Mouse (Mus musculus) skeletal muscle tissue, adult 2 months (tissue): ENCODE data around the gene Ercc8.

Source experiments
- DNase-seq: peaks from one replicate; pipeline ENCODE4 v3.0.0-alpha.2; 2012; ENCODE audit warnings: low read depth, low spot score

Ercc8 gene

DNA sequence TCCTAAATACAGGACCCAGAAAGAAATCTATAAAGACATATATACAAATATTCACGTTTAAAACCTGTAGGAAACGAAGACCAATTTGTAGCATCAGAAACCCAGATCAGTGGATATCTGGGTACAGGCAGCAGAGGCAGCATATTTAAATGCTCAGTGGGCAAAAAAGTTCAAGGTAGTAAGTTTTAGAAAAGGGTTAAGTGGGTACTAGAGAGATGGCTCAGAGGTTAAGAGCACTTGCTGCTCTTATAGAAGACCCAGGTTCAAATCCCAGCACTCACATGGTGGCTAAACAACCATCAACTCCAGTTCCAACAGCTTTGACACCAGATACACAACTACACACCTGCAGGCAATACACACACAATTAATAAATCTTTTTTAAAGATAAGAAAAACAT lies 1.4 kb upstream of the Ercc8 start:
- no peak for DNase-seq

DNA sequence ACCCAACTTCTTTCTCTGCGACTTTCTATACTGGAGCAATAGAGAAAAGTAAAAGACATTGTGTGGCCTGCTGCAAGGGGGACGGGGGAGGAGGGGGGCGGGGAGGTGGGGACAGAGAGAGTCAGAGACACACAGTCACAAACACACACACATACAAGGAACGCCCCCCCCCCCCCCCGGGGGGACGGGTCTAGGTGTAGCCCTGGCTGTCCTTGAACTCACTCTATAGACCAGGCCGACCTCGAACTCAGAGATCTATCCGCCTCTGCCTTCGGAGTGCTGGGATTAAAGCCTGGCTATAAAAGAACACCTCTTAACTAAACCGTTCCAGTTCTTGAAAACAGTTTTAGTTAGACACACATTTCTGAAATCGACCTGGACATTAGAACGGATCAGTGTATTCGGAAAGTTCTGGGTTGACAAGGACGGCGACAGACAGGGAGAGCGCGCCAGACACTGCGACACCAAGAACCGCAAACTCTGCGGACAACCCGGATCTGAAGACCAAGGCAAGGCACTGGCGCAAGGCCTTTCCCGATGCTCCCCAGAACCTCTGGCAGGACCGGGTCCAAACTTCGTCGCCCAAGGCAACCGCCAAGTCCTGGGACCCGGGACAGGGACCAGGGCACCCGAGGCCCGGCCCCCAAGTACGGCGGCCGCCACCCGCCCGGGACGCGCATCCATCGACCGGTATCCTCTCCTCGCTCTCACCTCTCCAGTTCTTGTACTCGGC lies 633 bp upstream of the Ercc8 start:
- DNase-seq = peak; percentile 5

DNA sequence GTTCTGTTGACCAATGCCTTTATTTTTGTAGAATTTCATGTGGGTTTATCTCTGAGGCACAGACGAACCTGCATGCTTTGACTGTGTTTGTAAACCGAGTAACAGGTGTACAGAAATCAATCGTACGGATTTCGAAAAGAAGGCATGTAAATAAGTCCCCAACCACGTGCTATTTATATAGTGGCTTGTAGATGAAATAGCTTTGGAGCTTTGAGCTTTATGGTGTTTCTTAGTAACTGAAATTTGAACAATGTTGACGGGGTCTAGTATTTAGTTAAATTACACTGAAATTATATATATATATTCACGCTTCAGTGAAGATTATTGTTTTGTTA lies 677 bp downstream of the Ercc8 start:
- DNase-seq = no peak

- no peak for DNase-seq
Observed at GRCm38 (mm10) chr13:108159963-108160362, 1.4 kb downstream of the Ercc8 start.

- DNase-seq = no peak
Observed at GRCm38 (mm10) chr13:108163912-108164311, 5.4 kb downstream of the Ercc8 start.

DNA sequence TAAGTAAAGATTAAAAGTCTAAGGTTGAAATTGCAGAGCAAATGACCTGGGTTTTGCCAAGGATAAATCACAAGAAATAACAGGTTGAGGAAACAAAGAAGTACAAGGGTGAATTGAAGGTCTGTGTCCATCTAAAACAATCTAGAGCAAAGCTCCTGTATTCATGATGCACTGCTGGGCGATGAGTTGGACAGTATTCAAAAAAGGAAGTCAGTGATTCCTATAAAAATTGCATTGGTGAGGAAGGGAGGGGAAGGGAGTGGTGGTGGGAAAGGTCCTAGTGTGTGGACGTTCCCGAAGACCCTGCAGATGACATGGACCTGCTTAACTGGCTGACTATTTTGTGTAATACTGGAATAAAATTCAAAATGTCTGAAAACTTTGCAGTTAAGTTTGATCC lies 6.1 kb downstream of the Ercc8 start:
- DNase-seq = no peak

GRCm38 (mm10) chr13:108170002-108170401 lies 11.5 kb downstream of the Ercc8 start:
- DNase-seq = no peak

- no peak for DNase-seq
Observed at GRCm38 (mm10) chr13:108170511-108170910, 12.0 kb downstream of the Ercc8 start.

GRCm38 (mm10) chr13:108179618-108180017 lies 21.1 kb downstream of the Ercc8 start:
- DNase-seq = no peak

DNA sequence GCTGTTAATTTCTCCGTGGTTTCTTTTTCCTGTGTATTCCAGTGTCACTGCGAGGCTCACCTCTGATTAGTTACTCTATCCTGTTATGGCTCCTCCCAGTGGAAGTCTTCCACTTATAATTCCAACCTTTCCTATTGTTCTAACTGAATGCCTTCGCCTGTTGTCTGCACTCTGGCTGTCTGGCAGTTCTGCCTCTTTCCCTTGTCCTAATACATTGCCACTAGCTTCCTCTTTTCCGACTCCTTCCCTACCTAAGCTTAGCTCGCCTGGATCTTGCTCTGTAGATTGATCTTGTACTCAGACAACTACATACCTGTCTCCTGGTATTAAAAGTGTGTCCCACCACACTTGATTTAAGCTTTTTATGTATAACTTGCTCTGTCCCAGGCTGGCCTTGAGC lies 22.3 kb downstream of the Ercc8 start:
- DNase-seq = no peak

DNA sequence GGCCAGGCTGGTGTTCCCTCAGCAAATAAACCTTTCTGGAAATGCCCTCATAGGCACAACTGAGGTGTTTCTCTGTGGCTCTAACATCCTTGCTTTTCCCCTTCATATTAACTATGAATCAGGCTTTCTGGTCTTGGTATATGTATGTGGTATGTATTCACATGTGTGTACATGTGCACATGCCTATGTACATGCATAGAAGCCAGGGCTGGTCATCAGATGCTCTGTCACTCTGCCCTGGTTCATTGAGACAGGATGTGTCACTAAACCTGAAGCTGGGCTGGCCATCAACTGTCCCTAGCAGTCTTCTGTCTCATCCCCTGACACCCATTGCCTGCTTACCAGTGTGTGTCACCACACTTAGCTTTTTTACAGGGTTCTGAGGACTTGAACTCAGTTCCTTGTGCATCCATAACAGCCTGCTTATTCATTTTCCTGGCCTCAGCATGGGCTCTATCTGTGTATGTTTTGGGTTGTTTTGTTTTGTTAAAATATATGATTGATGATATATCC lies 26.3 kb downstream of the Ercc8 start:
- no peak for DNase-seq

DNA sequence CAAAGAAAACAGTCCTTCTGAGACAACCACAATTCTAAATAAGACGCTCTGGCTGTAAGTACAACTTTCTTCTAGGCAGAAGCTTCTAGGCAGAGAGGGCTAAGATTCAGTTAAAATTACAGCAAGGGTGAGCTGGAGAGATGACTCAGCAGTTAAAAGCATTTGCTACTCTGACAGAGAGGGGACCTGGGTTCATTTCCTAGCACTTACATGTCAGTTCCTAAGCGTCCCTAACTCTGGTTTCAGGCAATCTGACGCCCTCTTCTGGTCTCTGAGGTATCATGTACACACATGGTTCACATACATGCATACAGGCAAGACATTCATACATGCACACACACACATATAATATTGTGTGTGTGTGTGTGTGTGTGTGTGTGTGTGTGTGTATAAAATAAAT lies 27.0 kb downstream of the Ercc8 start:
- no peak for DNase-seq

GRCm38 (mm10) chr13:108187994-108188393 lies 29.5 kb downstream of the Ercc8 start:
- no peak for DNase-seq

DNA sequence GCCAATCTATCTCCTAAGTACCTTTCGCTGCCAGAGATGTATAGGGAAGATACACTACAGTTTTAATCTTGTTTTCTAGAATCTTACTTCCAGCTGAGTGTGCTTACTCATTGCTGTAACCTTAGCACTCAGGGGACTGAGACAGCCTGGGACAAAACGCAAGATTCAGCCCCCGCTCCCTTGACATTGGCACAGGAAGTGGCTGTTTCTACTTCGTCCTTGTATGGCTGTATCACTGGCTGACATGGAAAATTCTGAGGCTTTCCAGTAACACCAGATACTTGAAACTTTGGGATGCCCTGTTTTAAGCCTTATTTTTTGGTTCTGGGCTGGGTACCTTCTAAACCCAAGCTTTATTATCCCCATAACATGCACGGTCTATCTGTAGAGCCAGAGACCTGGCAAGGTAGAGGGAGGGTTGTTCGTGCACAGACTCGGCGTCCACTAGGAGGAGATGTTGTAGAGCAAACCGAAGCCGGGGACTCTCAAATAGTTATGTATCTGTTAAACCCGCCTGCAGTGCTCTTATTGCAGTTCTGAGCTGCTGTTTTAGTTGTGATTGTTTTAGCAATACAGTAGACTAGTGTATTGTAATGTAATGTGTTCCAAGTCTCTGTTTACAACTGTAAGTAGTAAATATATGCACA lies 32.7 kb downstream of the Ercc8 start:
- peak; percentile 10 for DNase-seq

- DNase-seq = no peak
Observed at GRCm38 (mm10) chr13:108195474-108195873, 36.9 kb downstream of the Ercc8 start.

DNA sequence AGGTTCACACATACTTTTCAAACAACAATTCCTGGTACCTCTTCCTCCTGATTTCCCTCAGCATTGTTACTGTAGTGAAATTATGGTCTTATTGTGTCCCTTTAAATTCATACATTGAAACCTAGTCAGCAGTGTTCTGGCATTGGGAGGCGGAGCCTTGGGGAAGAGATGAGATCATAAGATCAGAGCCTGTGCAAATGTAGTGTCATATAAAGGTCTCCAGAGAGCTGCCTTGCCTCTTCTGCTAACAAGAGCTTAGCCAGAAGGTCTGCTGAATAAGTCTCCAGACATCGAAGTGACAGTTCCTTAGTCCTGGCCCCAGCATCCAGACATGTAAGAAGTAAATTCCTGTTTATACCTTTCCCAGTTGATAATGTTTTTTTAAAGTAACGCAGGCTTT lies 46.3 kb downstream of the Ercc8 start:
- no peak for DNase-seq

DNA sequence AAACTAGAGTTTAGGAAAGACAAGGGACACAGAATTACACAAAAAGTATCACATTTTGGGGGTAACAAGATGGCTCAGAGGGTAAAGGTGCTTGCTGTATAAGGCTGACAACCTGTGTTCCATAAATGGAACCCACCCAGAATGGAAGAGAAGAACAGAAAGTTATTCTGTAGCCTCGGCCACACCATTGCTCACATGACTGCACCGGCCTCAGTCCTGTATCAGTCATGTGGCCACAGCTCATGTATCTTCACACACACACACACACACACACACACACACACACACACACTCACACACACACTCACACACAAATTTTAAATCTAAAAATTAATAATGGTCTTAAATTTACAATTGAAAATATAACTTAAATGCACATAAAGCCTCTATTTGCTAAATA lies 48.9 kb downstream of the Ercc8 start:
- DNase-seq = no peak

- no peak for DNase-seq
Observed at GRCm38 (mm10) chr13:108208090-108208489, 49.6 kb downstream of the Ercc8 start.

DNA sequence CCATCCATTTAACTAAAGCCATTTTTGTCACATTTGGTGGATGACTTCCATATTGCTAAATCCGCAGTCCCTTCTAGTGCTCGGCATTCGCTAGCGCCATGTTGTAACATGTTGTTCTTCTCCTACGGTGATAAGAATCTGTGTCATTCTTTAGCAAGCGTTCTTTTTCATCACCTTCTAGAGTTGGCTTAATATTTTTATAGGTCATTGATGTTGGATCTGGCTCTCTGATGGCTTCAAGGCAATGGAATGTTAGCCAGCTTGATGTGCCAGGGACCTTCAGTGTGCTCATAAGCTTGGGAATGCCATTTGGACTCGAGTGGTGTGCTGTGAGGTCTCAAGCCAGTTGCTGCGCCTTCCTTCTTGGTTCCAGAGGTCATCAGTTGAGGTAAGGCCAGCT lies 52.4 kb downstream of the Ercc8 start:
- DNase-seq = no peak

DNA sequence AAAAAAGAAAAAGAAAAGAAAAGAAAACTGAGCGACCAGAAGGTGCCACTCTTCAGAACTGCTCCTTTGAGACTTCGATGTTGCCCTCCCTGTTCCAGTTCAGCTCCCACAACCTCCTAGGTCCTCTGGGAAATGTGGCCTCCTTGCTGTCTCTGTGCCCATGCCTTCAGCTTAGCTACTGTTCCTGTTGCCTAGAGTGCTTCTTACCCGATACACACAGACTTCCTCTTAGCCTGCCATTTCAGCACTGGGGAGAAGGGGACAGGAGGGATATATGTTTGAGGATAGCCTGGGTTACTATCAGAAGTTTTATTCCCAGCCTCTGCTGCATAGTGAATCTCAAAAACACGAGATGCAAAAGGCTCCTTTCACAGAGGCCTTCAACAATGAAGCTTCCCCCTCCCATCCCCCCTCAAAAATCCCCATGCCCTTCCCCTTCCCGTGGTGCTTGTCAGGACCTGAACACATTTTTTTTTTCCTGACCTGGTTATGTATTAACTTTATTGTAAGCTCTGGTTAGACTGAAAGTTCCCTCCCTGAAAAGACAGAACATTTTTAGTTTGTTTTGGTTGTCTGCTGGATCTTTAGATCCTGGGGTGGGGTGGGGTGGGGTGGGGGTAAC lies 54.0 kb downstream of the Ercc8 start:
- no peak for DNase-seq

DNA sequence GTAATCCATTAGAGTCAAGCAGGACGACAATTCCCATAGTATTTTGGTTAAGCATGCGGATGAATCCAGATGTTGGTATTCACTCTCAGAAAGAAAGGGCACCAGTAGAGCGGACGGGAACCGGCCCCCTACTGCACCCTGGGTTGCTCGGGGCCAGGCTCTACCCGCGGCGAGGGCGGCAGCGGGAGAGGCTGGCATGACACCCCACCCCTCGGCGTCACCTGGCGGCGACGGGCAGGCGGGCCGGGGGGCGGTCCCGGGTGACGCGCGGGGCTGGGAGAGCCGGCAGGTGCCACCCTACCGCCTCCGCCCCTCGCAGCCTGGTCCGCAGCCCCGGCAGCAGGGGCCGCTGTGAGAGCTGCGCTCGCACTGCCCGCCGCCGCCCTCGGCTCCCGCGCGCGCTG lies 55.6 kb downstream of the Ercc8 start, which contains the start of gene Elovl7:
Gene Elovl7 (plus strand): TSS at position 324 of the 404 bp plus-strand sequence.
- DNase-seq = peak; percentile 15

GRCm38 (mm10) chr13:108214485-108215107 lies 56.1 kb downstream of the Ercc8 start:
- no peak for DNase-seq
